Mouse (Mus musculus) myocyte (in vitro differentiated cells): ENCODE results near the gene Serpina3a. TPM values are rescaled to one million over a fixed set of nuclear protein-coding genes. Genes with fewer than 3 reads are reported as not detected.

Experiments used
- H3K27me3 ChIP-seq: one replicate; pipeline ENCODE4 v1.6.1; 2011; ENCODE audit not compliant: control insufficient read depth, insufficient read depth, insufficient read length
- H3K36me3 ChIP-seq: one replicate; pipeline ENCODE4 v1.6.1; 2011; ENCODE audit not compliant: control insufficient read depth, insufficient read depth
- H3K4me2 ChIP-seq: one replicate; pipeline ENCODE4 v1.6.1; 2011; ENCODE audit warnings: low read depth, control low read depth
- H3K4me3 ChIP-seq: one replicate; pipeline ENCODE4 v1.5.1; 2011; ENCODE audit warnings: mild to moderate bottlenecking, control low read depth, moderate library complexity
- H3K79me2 ChIP-seq: one replicate; pipeline ENCODE4 v1.6.1; 2011; ENCODE audit not compliant: control insufficient read depth, insufficient read depth
- H3ac ChIP-seq: one replicate; pipeline ENCODE4 v1.6.1; 2011; ENCODE audit not compliant: control insufficient read depth, insufficient read length
- CEBPB ChIP-seq: IDR thresholded peaks from 2 replicates; pipeline ENCODE4 v1.6.1; 2011; ENCODE audit warnings: mild to moderate bottlenecking, moderate library complexity; ENCODE audit not compliant: poor library complexity, insufficient read depth, severe bottlenecking
- E2F4 ChIP-seq: IDR thresholded peaks from one replicate; pipeline ENCODE4 v1.6.1; 2011; ENCODE audit warnings: mild to moderate bottlenecking, control low read depth, moderate library complexity; ENCODE audit not compliant: insufficient read depth
- MAX ChIP-seq: IDR thresholded peaks from one replicate; pipeline ENCODE4 v1.6.1; 2011; ENCODE audit warnings: low read depth, mild to moderate bottlenecking, control low read depth
- MYOD1 ChIP-seq, 3 experiments: IDR thresholded peaks; one replicate each; pipeline ENCODE4 v1.6.1; 2011; ENCODE audit warnings: control low read depth in 2 of 3, low read depth in 2 of 3, mild to moderate bottlenecking in 2 of 3, moderate library complexity in 1 of 3; ENCODE audit not compliant: insufficient read length in 2 of 3, control insufficient read depth in 1 of 3
- MYOG ChIP-seq, 3 experiments: IDR thresholded peaks; one replicate each; pipeline ENCODE4 v1.6.1; 2011; ENCODE audit warnings: control low read depth in 2 of 3, low read depth in 2 of 3, mild to moderate bottlenecking in 2 of 3; ENCODE audit not compliant: insufficient read length in 2 of 3, control insufficient read depth in 1 of 3, insufficient read depth in 1 of 3
- POLR2A ChIP-seq: IDR thresholded peaks from one replicate; pipeline ENCODE4 v1.6.1; 2011; ENCODE audit warnings: low read depth, mild to moderate bottlenecking, control low read depth, moderate library complexity; ENCODE audit not compliant: insufficient read length
- POLR2AphosphoS2 ChIP-seq: IDR thresholded peaks from one replicate; pipeline ENCODE4 v1.6.1; 2011; ENCODE audit warnings: low read depth, control low read depth; ENCODE audit not compliant: insufficient read length
- REST ChIP-seq: IDR thresholded peaks from one replicate; pipeline ENCODE4 v1.6.1; 2011; ENCODE audit warnings: mild to moderate bottlenecking, control low read depth, moderate library complexity; ENCODE audit not compliant: insufficient read depth, insufficient read length
- SRF ChIP-seq: IDR thresholded peaks from one replicate; pipeline ENCODE4 v1.6.1; 2011; ENCODE audit warnings: low read depth; ENCODE audit not compliant: control insufficient read depth, insufficient read length
- TCF12 ChIP-seq: IDR thresholded peaks from one replicate; pipeline ENCODE4 v1.6.1; 2011; ENCODE audit warnings: mild to moderate bottlenecking, control low read depth; ENCODE audit not compliant: poor library complexity, insufficient read depth, severe bottlenecking
- TCF3 ChIP-seq: IDR thresholded peaks from one replicate; pipeline ENCODE4 v1.6.1; 2011; ENCODE audit warnings: low read depth, control low read depth; ENCODE audit not compliant: insufficient read length
- USF1 ChIP-seq: IDR thresholded peaks from one replicate; pipeline ENCODE4 v1.6.1; 2011; ENCODE audit warnings: low read depth, mild to moderate bottlenecking, control low read depth, moderate library complexity
- polyA plus RNA-seq: library from polyadenylated mRNA; unstranded; fragments of >200 nt; fragmentation: generic; extraction: Trizol; gene quantifications from one replicate; pipeline ENCODE4 v1.2.1, GENCODE M21; 2012; ENCODE audit warnings: missing spikeins

Serpina3a gene
- polyA plus RNA-seq, 1 experiment = not detected

DNA sequence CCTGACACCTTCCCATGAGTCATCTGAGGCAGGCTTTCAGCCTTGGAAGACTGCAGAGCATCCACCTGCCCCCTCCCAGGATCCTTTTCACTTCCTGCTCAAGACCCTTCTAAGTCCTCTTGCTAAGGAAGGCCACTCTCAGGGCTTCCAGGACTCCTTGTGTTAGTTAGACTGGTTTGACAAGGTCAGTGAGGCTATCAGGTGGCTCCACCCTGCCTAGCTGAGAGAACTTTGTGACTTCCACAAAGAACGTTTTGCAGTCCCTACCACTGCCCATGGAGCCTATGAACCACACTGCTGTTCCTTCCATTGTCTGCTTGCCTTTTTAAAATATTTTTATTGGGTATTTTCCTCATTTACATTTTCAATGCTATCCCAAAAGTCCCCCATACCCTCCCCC lies 40.8 kb upstream of the Serpina3a start:
- no peak overlapping the region for H3K4me2 ChIP-seq
- no peaks in the 10 kb centered on the region for H3K79me2 ChIP-seq
- TF ChIP-seq USF1 (no peak), MYOD1 (IDR thresholded peaks at IDR 0.05; ENCODE audit: control insufficient read depth in 1 of 3, insufficient read length in 2 of 3, low read depth in 2 of 3) (no peak), MYOG (IDR thresholded peaks at IDR 0.05; ENCODE audit: control insufficient read depth in 1 of 3, insufficient read depth in 1 of 3, insufficient read length in 2 of 3, low read depth in 2 of 3) (no peak), MAX (no peak), TCF3 (no peak), E2F4 (no peak), REST (no peak), POLR2A (no peak), CEBPB (no peak), POLR2AphosphoS2 (no peak), TCF12 (no peak), SRF (no peak)
- H3ac ChIP-seq = no peak overlapping the region
- H3K4me3 ChIP-seq = no peak overlapping the region
- H3K27me3 ChIP-seq = no peaks in the 10 kb centered on the region
- no peaks in the 10 kb centered on the region for H3K36me3 ChIP-seq

DNA sequence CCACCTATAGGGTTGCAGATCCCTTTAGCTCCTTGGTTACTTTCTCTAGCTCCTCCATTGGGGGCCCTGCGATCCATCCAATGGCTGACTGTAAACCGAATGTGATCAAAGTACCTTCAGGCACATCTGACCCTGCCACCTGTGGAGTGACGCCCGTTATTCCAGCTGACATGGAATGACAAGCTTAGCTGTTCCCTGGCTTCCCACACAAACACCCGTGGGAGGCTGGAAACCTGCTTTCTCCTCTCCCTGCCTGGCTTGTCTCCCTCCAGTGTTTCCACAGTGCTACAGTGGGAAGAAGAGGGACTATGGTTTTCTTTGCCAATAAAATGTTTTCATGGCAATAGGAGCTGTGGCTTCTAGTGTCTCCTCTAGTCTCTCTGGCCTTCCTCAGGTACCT lies 40.2 kb upstream of the Serpina3a start:
- no peaks in the 10 kb centered on the region for H3K36me3 ChIP-seq
- no peaks in the 10 kb centered on the region for H3K27me3 ChIP-seq
- H3K4me3 ChIP-seq = no peak overlapping the region
- H3K4me2 ChIP-seq = no peak overlapping the region
- no peaks in the 10 kb centered on the region for H3K79me2 ChIP-seq
- TF ChIP-seq POLR2A = no peak
- H3ac ChIP-seq = no peak overlapping the region

DNA sequence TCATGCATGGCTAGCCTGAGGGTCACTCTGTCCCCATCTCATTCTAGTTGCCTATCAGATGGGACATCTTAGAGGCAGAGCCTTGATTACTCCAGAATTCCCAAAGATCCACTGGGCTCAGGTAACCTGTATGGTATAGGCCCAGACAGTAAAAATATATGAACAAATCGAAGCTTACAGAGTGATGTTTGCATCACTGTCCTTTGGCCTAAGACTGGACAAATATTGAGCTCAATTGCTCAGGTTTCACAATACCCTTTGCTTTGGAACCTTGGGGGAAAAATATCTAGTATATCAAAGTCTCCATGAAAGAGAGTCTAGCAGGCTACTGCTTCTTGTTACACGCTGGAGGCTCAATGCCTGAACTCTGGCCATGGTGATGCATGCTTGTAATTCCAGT lies 22.4 kb upstream of the Serpina3a start:
- Histone ChIP-seq H3K4me2 (no peak overlapping the region), H3K27me3 (no peaks in the 10 kb centered on the region), H3K4me3 (no peak overlapping the region), H3K79me2 (no peaks in the 10 kb centered on the region), H3ac (no peak overlapping the region), H3K36me3 (no peaks in the 10 kb centered on the region)
- no peak for TF ChIP-seq E2F4
- no peak for TF ChIP-seq SRF
- no peak for TF ChIP-seq MYOG (IDR thresholded peaks at IDR 0.05; ENCODE audit: control insufficient read depth in 1 of 3, insufficient read depth in 1 of 3, insufficient read length in 2 of 3, low read depth in 2 of 3)
- no peak for TF ChIP-seq MYOD1 (IDR thresholded peaks at IDR 0.05; ENCODE audit: control insufficient read depth in 1 of 3, insufficient read length in 2 of 3, low read depth in 2 of 3)
- no peak for TF ChIP-seq MAX
- no peak for TF ChIP-seq USF1
- TF ChIP-seq POLR2A = no peak
- no peak for TF ChIP-seq REST
- no peak for TF ChIP-seq TCF12
- no peak for TF ChIP-seq POLR2AphosphoS2
- TF ChIP-seq TCF3 = no peak
- TF ChIP-seq CEBPB = no peak

DNA sequence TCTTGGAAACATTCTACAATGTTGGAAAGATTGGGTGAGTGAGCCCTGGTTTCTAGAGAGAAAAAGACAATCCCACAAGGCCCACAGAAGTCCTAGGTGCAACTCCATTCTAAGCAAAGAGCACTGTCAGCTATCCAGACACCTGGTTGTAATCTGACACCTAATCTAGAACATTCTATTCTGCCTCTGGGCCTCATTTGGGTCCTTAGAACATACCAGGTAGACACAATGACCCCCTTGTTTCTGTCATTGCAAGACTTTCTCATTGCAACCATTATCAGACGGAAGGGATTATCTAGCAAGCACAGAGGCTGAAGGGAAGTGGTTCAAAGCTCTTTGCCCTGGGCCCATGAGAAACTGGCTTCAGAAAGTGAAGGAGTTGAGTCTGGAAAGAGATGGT lies 21.2 kb upstream of the Serpina3a start:
- Histone ChIP-seq H3K4me3 (no peak overlapping the region), H3K36me3 (no peaks in the 10 kb centered on the region), H3K27me3 (no peaks in the 10 kb centered on the region), H3K79me2 (no peaks in the 10 kb centered on the region), H3ac (no peak overlapping the region), H3K4me2 (no peak overlapping the region)
- no peak for TF ChIP-seq SRF
- no peak for TF ChIP-seq POLR2A
- no peak for TF ChIP-seq E2F4
- TF ChIP-seq MYOD1 (IDR thresholded peaks at IDR 0.05; ENCODE audit: control insufficient read depth in 1 of 3, insufficient read length in 2 of 3, low read depth in 2 of 3) = no peak
- TF ChIP-seq TCF3 = no peak
- TF ChIP-seq REST = no peak
- no peak for TF ChIP-seq CEBPB
- no peak for TF ChIP-seq TCF12
- TF ChIP-seq MAX = no peak
- no peak for TF ChIP-seq POLR2AphosphoS2
- no peak for TF ChIP-seq USF1
- no peak for TF ChIP-seq MYOG (IDR thresholded peaks at IDR 0.05; ENCODE audit: control insufficient read depth in 1 of 3, insufficient read depth in 1 of 3, insufficient read length in 2 of 3, low read depth in 2 of 3)

DNA sequence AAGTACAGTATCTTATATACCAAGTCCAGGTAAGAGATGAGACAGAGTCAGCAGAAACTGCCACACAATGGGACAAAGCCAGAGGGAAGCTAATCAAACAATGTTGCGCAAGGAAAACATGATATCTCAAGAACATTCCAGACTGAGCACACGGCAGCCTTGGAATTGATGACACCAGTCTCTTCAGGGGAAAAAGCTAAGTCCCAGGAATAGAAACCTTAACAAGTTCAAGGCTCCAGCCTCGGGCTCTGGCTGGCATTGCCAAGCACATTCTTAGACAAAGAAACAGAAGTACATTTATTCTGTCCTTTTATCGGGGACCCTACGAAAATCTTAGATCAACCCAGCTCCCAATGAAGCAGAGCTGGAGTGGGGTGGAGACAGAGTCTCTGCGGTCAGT lies 11.8 kb upstream of the Serpina3a start, which contains the start of gene Serpina5:
Gene Serpina5, plus strand, starts transcription at position 346 of the 400 bp plus-strand sequence.
- Histone ChIP-seq H3K79me2 (no peaks in the 10 kb centered on the region), H3K36me3 (no peaks in the 10 kb centered on the region), H3K27me3 (no peaks in the 10 kb centered on the region), H3K4me3 (no peak within 1 kb of the TSS), H3ac (no peak within 1 kb of the TSS), H3K4me2 (no peak within 1 kb of the TSS)
- TF ChIP-seq USF1 (no peak), TCF12 (no peak), MAX (no peak), SRF (no peak), POLR2AphosphoS2 (no peak), CEBPB (no peak), TCF3 (no peak), POLR2A (no peak), MYOD1 (IDR thresholded peaks at IDR 0.05; ENCODE audit: control insufficient read depth in 1 of 3, insufficient read length in 2 of 3, low read depth in 2 of 3) (no peak), REST (no peak), MYOG (IDR thresholded peaks at IDR 0.05; ENCODE audit: control insufficient read depth in 1 of 3, insufficient read depth in 1 of 3, insufficient read length in 2 of 3, low read depth in 2 of 3) (no peak), E2F4 (no peak)
